In genomic region chr8:74927940-74928339, GRCm38 (mm10) we compare ENCODE assay signal across 30 mouse cellular contexts. TPM values are rescaled to one million over a fixed set of nuclear protein-coding genes. Genes with fewer than 3 reads are reported as not detected.
DNase-seq lines count a peak whose midpoint lies in the region; ATAC-seq lines count a peak whose summit lies in the region.
"Had no signal": no experiment of that assay in that cellular context is flagged by ENCODE, and none has a peak within 500 bp of the region (broad histone marks: within the 10 kb centered on the region; RNA-seq: fewer than 3 reads in every experiment).

No protein-coding gene starts in this region.

- WGBS in hindbrain, embryonic 11.5 days, result 48% methylated on average over 1 of the region's 1 CpGs
- WGBS in hindbrain, embryonic 16.5 days, result 36% methylated on average over 1 of the region's 1 CpGs
- 12% methylated on average over 1 of the region's 1 CpGs for WGBS in midbrain, embryonic 11.5 days
- WGBS in midbrain, embryonic 15.5 days, result 17% methylated on average over 1 of the region's 1 CpGs
- 36% methylated on average over 1 of the region's 1 CpGs for WGBS in hindbrain, embryonic 13.5 days

- no peaks in the 10 kb centered on the region for H3K27me3 ChIP-seq in hindbrain, embryonic 11.5 days (ENCODE audit: control insufficient read depth, insufficient read depth, low read length)
- no peaks in the 10 kb centered on the region for H3K27me3 ChIP-seq in hindbrain, embryonic 16.5 days (replicated peaks; ENCODE audit: control insufficient read depth, insufficient read depth, low read length)
- no peaks in the 10 kb centered on the region for H3K27me3 ChIP-seq in midbrain, embryonic 11.5 days (ENCODE audit: control insufficient read depth, insufficient read depth, low read length)
- no peaks in the 10 kb centered on the region for H3K27me3 ChIP-seq in midbrain, embryonic 15.5 days (replicated peaks)
- H3K27me3 ChIP-seq in hindbrain, embryonic 13.5 days, result no peaks in the 10 kb centered on the region
- H3K27me3 ChIP-seq: embryonic facial prominence, embryonic 13.5 days; forebrain, embryonic 12.5 days had no signal

- H3K27ac ChIP-seq in hindbrain, embryonic 11.5 days (ENCODE audit: low read depth, low read length), result no peak overlapping the region
- H3K27ac ChIP-seq in hindbrain, embryonic 16.5 days (ENCODE audit: low read depth, low read length), result no peak overlapping the region
- no peak overlapping the region for H3K27ac ChIP-seq in midbrain, embryonic 11.5 days (ENCODE audit: low read depth, low read length)
- no peak overlapping the region for H3K27ac ChIP-seq in midbrain, embryonic 15.5 days
- no peak overlapping the region for H3K27ac ChIP-seq in hindbrain, embryonic 13.5 days
- H3K27ac ChIP-seq: embryonic facial prominence, embryonic 10.5 days; embryonic facial prominence, embryonic 13.5 days; forebrain, embryonic 12.5 days; heart, adult 2 months; heart, embryonic 10.5 days; heart, embryonic 13.5 days had no signal

- ATAC-seq in hindbrain, embryonic 11.5 days (ENCODE audit: low FRiP score), result peak; percentile 61; the same call in 1 of the 2 replicates
- ATAC-seq in hindbrain, embryonic 16.5 days, result no peak
- peak; percentile 61; the same call in 1 of the 2 replicates for ATAC-seq in midbrain, embryonic 11.5 days (ENCODE audit: low FRiP score)
- no peak for ATAC-seq in midbrain, embryonic 15.5 days (replicated peaks)
- ATAC-seq in hindbrain, embryonic 13.5 days (ENCODE audit: low FRiP score), result 0 out of 2 replicates have a peak, but pooled peaks have one; percentile 26
- no peak for ATAC-seq in cerebellum, adult (ENCODE audit: insufficient number of reproducible peaks, low FRiP score, low TSS enrichment)
- ATAC-seq: forebrain, embryonic 16.5 days; inflammation-experienced regulatory T-cells, adult 6 months; intestine, embryonic 16.5 days; Patski had no signal

- no peak overlapping the region for H3K4me3 ChIP-seq in hindbrain, embryonic 11.5 days (ENCODE audit: low read depth, low read length)
- no peak overlapping the region for H3K4me3 ChIP-seq in hindbrain, embryonic 16.5 days (ENCODE audit: low read length)
- H3K4me3 ChIP-seq in midbrain, embryonic 11.5 days (ENCODE audit: low read depth, low read length), result no peak overlapping the region
- H3K4me3 ChIP-seq in midbrain, embryonic 15.5 days, result no peak overlapping the region
- H3K4me3 ChIP-seq in hindbrain, embryonic 13.5 days, result no peak overlapping the region
- H3K4me3 ChIP-seq: embryonic facial prominence, embryonic 10.5 days; embryonic facial prominence, embryonic 13.5 days; erythroblast, embryonic 14.5 days; forebrain, embryonic 12.5 days; heart, adult 2 months; heart, embryonic 10.5 days; heart, embryonic 13.5 days had no signal

- H3K36me3 ChIP-seq in hindbrain, embryonic 11.5 days (ENCODE audit: control insufficient read depth, insufficient read depth, low read length), result no peaks in the 10 kb centered on the region
- no peaks in the 10 kb centered on the region for H3K36me3 ChIP-seq in hindbrain, embryonic 16.5 days (ENCODE audit: control insufficient read depth, insufficient read depth, low read length)
- H3K36me3 ChIP-seq in midbrain, embryonic 11.5 days (ENCODE audit: control insufficient read depth, insufficient read depth, low read length), result no peaks in the 10 kb centered on the region
- no peaks in the 10 kb centered on the region for H3K36me3 ChIP-seq in midbrain, embryonic 15.5 days (replicated peaks)
- no peaks in the 10 kb centered on the region for H3K36me3 ChIP-seq in hindbrain, embryonic 13.5 days
- H3K36me3 ChIP-seq: embryonic facial prominence, embryonic 10.5 days; embryonic facial prominence, embryonic 13.5 days; forebrain, embryonic 12.5 days; G1E; heart, embryonic 10.5 days; heart, embryonic 13.5 days had no signal

- no peak overlapping the region for H3K9ac ChIP-seq in hindbrain, embryonic 11.5 days (ENCODE audit: low read depth, low read length)
- no peak overlapping the region for H3K9ac ChIP-seq in hindbrain, embryonic 16.5 days (ENCODE audit: low read depth, low read length)
- H3K9ac ChIP-seq in midbrain, embryonic 11.5 days (ENCODE audit: low read length), result no peak overlapping the region
- no peak overlapping the region for H3K9ac ChIP-seq in midbrain, embryonic 15.5 days
- no peak overlapping the region for H3K9ac ChIP-seq in hindbrain, embryonic 13.5 days
- H3K9ac ChIP-seq: embryonic facial prominence, embryonic 13.5 days; forebrain, embryonic 12.5 days; heart, embryonic 13.5 days had no signal

- no peaks in the 10 kb centered on the region for H3K9me3 ChIP-seq in hindbrain, embryonic 11.5 days (ENCODE audit: control insufficient read depth, low read length)
- H3K9me3 ChIP-seq in hindbrain, embryonic 16.5 days (ENCODE audit: control insufficient read depth, low read length), result no peaks in the 10 kb centered on the region
- H3K9me3 ChIP-seq in midbrain, embryonic 11.5 days (ENCODE audit: control insufficient read depth, low read length), result no peaks in the 10 kb centered on the region
- no peaks in the 10 kb centered on the region for H3K9me3 ChIP-seq in midbrain, embryonic 15.5 days
- H3K9me3 ChIP-seq in hindbrain, embryonic 13.5 days, result no peaks in the 10 kb centered on the region
- H3K9me3 ChIP-seq: embryonic facial prominence, embryonic 10.5 days; embryonic facial prominence, embryonic 13.5 days; forebrain, embryonic 12.5 days; G1E; heart, embryonic 10.5 days; heart, embryonic 13.5 days had no signal

- peak; percentile 19 for DNase-seq in hindbrain, embryonic 11.5 days (ENCODE audit: low spot score)
- DNase-seq in midbrain, embryonic 11.5 days (ENCODE audit: low spot score, missing footprints), result no peak
- peak; percentile 45 for DNase-seq in retina, postnatal 1 day
- DNase-seq: adrenal gland, postnatal 10 days; adrenal gland, postnatal 36 days; B cell, adult 2 months; cerebellum, adult 11-12 months; cerebellum, adult 8-10 months; cerebellum, postnatal 10 days; cerebellum, postnatal 36 days; embryo, embryonic 11 days; gastrocnemius, postnatal 10 days; gastrocnemius, postnatal 36 days; heart, adult 2 months had no signal

- no peaks in the 10 kb centered on the region for H3K4me1 ChIP-seq in hindbrain, embryonic 11.5 days (replicated peaks; ENCODE audit: control insufficient read depth, insufficient read depth, low read length)
- no peaks in the 10 kb centered on the region for H3K4me1 ChIP-seq in hindbrain, embryonic 16.5 days (ENCODE audit: control insufficient read depth, insufficient read depth, low read depth, low read length)
- H3K4me1 ChIP-seq in midbrain, embryonic 11.5 days (ENCODE audit: control insufficient read depth, insufficient read depth, low read length), result no peaks in the 10 kb centered on the region
- no peaks in the 10 kb centered on the region for H3K4me1 ChIP-seq in midbrain, embryonic 15.5 days
- H3K4me1 ChIP-seq in hindbrain, embryonic 13.5 days (replicated peaks), result peaks cover 5% of the 10 kb centered on the region; the same call in 1 of the 2 replicates
- H3K4me1 ChIP-seq: embryonic facial prominence, embryonic 10.5 days; embryonic facial prominence, embryonic 13.5 days had no signal

- no peak overlapping the region for H3K4me2 ChIP-seq in hindbrain, embryonic 11.5 days (replicated peaks; ENCODE audit: low read depth, low read length)
- H3K4me2 ChIP-seq in hindbrain, embryonic 16.5 days (ENCODE audit: low read length), result no peak overlapping the region
- H3K4me2 ChIP-seq in midbrain, embryonic 11.5 days, result no peak overlapping the region
- H3K4me2 ChIP-seq in midbrain, embryonic 15.5 days, result no peak overlapping the region
- H3K4me2 ChIP-seq in hindbrain, embryonic 13.5 days, result no peak overlapping the region
- H3K4me2 ChIP-seq: embryonic facial prominence, embryonic 13.5 days; forebrain, embryonic 12.5 days; heart, embryonic 13.5 days had no signal

RNA-seq across cellular contexts. Expression of gene Isx, which starts 55.0 kb away (rescaled TPM):
- not detected in 2 replicates for polyA plus RNA-seq in hindbrain, embryonic 11.5 days (2014; fragmentation: Nextera tagmentation; extraction: Ambion mirVana)
- polyA plus RNA-seq in hindbrain, embryonic 16.5 days (2015; fragmentation: Nextera tagmentation; extraction: Ambion mirVana), result not detected in 2 replicates
- polyA plus RNA-seq in midbrain, embryonic 11.5 days (2014; fragmentation: Nextera tagmentation; extraction: Ambion mirVana), result not detected in 2 replicates
- not detected in 2 replicates for polyA plus RNA-seq in midbrain, embryonic 15.5 days (2015; fragmentation: Nextera tagmentation; extraction: Ambion mirVana)
- polyA plus RNA-seq in hindbrain, embryonic 13.5 days (2015; fragmentation: Nextera tagmentation; extraction: Ambion mirVana), result not detected in 2 replicates
- polyA plus RNA-seq: cortical plate, adult 2 months; embryonic facial prominence, embryonic 10.5 days; embryonic facial prominence, embryonic 13.5 days; erythroblast, embryonic 14.5 days; forebrain, embryonic 12.5 days; forebrain, embryonic 16.5 days; G1E; heart, embryonic 13.5 days; Patski had no signal

Comparison
In these comparisons a context has a peak if more than half of its experiments do, and no peak if none do; other contexts are left out.
1. ATAC-seq: peak in hindbrain, embryonic 11.5 days (single experiment), midbrain, embryonic 11.5 days (single experiment) and hindbrain, embryonic 13.5 days (single experiment); none in hindbrain, embryonic 16.5 days (single experiment), midbrain, embryonic 15.5 days (single experiment) and cerebellum, adult (single experiment).